Mouse (Mus musculus) midbrain, postnatal 0 days (tissue): ENCODE results near the gene Tbxas1. TPM values are rescaled to one million over a fixed set of nuclear protein-coding genes. Genes with fewer than 3 reads are reported as not detected.
A peak's percentile ranks its signal among the peaks of the same experiment; 100 is the strongest.

Experiments used
- ATAC-seq: fragments of 200-750 bp; cut with Nextera tagmentation; 2 replicates; pipeline ENCODE4 v1.8.0; 2017; ENCODE audit warnings: moderate number of reproducible peaks, mild to moderate bottlenecking, moderate TSS enrichment, moderate library complexity; ENCODE audit not compliant: low FRiP score
- DNase-seq: peaks from one replicate; pipeline ENCODE4 v3.0.0-alpha.2; 2015; ENCODE audit warnings: low spot score
- H3K27ac ChIP-seq: fragments of 300-500 bp; sonication (generic); 2 replicates; pipeline ENCODE4 v1.5.1; 2014; ENCODE audit warnings: low read depth, mild to moderate bottlenecking, low read length, mixed read lengths
- H3K27me3 ChIP-seq: fragments of 300-500 bp; sonication (generic); 2 replicates; pipeline ENCODE4 v1.6.1; 2014; ENCODE audit warnings: low read length, control low read depth, mixed read lengths; ENCODE audit not compliant: insufficient read depth
- H3K36me3 ChIP-seq: fragments of 300-500 bp; sonication (generic); 2 replicates; pipeline ENCODE4 v1.6.1; 2014; ENCODE audit warnings: low read length, control low read depth, mixed read lengths; ENCODE audit not compliant: insufficient read depth
- H3K4me1 ChIP-seq: fragments of 300-500 bp; sonication (generic); 2 replicates; pipeline ENCODE4 v1.6.1; 2014; ENCODE audit warnings: mild to moderate bottlenecking, control low read depth, antibody characterized with exemption, low read length, mixed read lengths; ENCODE audit not compliant: insufficient read depth
- H3K4me2 ChIP-seq: fragments of 300-500 bp; sonication (generic); 2 replicates; pipeline ENCODE4 v1.6.1; 2014; ENCODE audit warnings: low read depth, mild to moderate bottlenecking, low read length, mixed read lengths; ENCODE audit not compliant: poor library complexity, severe bottlenecking
- H3K4me3 ChIP-seq: fragments of 300-500 bp; sonication (generic); 2 replicates; pipeline ENCODE4 v1.5.1; 2014; ENCODE audit warnings: low read depth, mild to moderate bottlenecking, low read length, moderate library complexity
- H3K9ac ChIP-seq: fragments of 300-500 bp; sonication (generic); replicated peaks from 2 replicates; pipeline ENCODE4 v1.6.1; 2014; ENCODE audit warnings: mild to moderate bottlenecking, low read length, moderate library complexity, mixed read lengths; ENCODE audit not compliant: poor library complexity, severe bottlenecking
- H3K9me3 ChIP-seq: fragments of 300-500 bp; sonication (generic); 2 replicates; pipeline ENCODE4 v1.6.1; 2016; ENCODE audit warnings: low read length, control low read depth
- CTCF ChIP-seq: IDR thresholded peaks from 2 replicates; pipeline ENCODE4 v1.5.1; 2016; ENCODE audit warnings: antibody characterized with exemption, mild to moderate bottlenecking
- WGBS: fragments of 180-500 bp; shearing (Covaris S2); extraction: QIAGEN DNeasy Blood & Tissue Kit; methylation state at CpG from one replicate; pipeline ENCODE4 v1.1.7; 2014; 5-methylcytosine and 5-hydroxymethylcytosine counted together
- polyA plus RNA-seq: library from polyadenylated mRNA; unstranded; fragments of >200 nt; fragmentation: Nextera tagmentation; extraction: Ambion mirVana; gene quantifications from 2 replicates; pipeline ENCODE4 v1.2.1, GENCODE M21; 2015
- total RNA-seq: library from RNA; depleted of rRNA; stranded (reverse); fragments of >200 nt; gene quantifications from 2 replicates; pipeline ENCODE4 v1.2.3, GENCODE M21; 2014

The Tbxas1 gene
- total and polyA plus RNA-seq, 2 experiments from 2014 or later: 1.4 to 3.1 TPM

DNA sequence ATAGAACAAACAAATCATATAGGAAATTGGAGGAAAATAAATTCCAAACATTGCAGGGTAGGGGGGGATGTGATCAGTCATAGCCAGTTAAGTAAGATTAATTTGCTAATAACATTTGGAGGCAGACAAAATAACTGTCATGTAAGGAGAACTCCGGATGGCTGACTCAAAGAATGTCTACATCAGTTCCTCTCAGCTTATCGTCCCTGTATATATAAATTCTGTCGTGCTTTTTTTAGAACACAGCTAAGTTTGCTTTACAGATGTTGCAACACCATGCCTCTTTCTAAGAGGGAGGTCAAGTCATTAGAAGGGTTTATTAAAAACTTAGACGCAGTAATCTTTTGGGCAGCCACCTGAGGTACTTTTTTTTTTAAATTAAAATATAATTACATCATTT lies 75.1 kb downstream of the Tbxas1 start:
- H3K4me1 ChIP-seq: no peaks in the 10 kb centered on the region
- ATAC-seq: no peak
- no peak overlapping the region for H3K9ac ChIP-seq
- no peak overlapping the region for H3K4me3 ChIP-seq
- no peaks in the 10 kb centered on the region for H3K36me3 ChIP-seq
- TF ChIP-seq CTCF: no peak
- no peaks in the 10 kb centered on the region for H3K27me3 ChIP-seq
- 74% methylated on average over 4 of the region's 4 CpGs for WGBS
- no peak for DNase-seq
- no peaks in the 10 kb centered on the region for H3K9me3 ChIP-seq
- H3K4me2 ChIP-seq: no peak overlapping the region
- no peak overlapping the region for H3K27ac ChIP-seq

DNA sequence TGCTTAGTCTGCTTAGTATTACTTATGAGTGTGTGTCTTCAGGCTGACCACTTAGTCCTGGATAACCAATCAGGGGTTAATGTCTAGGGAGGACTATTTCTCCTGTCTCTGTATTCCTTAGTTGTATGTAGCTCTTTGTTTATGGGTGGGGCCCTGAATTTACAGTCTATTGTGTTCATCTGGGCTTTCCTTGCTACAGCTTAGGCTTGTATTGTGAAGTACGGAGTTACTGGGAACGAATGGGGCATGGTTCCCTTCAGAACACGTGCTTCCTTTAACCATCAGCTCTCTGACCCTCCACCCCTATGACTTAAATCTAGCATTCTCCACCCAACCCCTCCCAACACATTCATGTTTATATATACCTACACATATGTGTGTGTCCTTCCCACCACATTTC lies 75.6 kb downstream of the Tbxas1 start:
- H3K4me3 ChIP-seq: no peak overlapping the region
- 71% methylated on average over 3 of the region's 3 CpGs for WGBS
- H3K27me3 ChIP-seq: no peaks in the 10 kb centered on the region
- H3K27ac ChIP-seq: no peak overlapping the region
- ATAC-seq: no peak
- DNase-seq: no peak
- no peaks in the 10 kb centered on the region for H3K9me3 ChIP-seq
- TF ChIP-seq CTCF: no peak
- H3K36me3 ChIP-seq: no peaks in the 10 kb centered on the region
- H3K4me1 ChIP-seq: no peaks in the 10 kb centered on the region
- H3K9ac ChIP-seq: no peak overlapping the region
- H3K4me2 ChIP-seq: no peak overlapping the region

DNA sequence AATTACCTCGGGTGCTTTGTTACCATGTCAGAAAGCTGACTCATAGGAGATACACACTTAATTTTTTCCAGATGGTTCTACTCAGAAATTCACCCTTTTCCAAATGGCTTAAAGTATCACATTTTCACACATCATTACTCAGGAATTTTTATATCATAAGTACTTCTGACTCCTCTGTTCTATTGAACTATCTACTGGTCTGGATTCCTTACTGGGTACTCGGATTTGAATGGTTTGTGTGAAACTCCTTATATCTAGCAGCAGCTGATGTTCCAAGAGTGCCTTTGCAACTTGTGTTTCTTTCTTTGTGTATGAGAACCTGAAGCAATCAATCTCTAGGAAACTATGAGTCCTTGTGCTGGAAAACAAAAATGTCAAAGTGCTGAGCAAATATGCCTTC lies 81.4 kb downstream of the Tbxas1 start:
- H3K9ac ChIP-seq: no peak overlapping the region
- no peak overlapping the region for H3K27ac ChIP-seq
- 92% methylated on average over 2 of the region's 2 CpGs for WGBS
- H3K4me2 ChIP-seq: no peak overlapping the region
- ATAC-seq (no peak), DNase-seq (no peak)
- TF ChIP-seq CTCF: no peak
- H3K27me3 ChIP-seq: no peaks in the 10 kb centered on the region
- H3K9me3 ChIP-seq: no peaks in the 10 kb centered on the region
- H3K4me3 ChIP-seq: no peak overlapping the region
- H3K4me1 ChIP-seq: no peaks in the 10 kb centered on the region
- H3K36me3 ChIP-seq: no peaks in the 10 kb centered on the region

DNA sequence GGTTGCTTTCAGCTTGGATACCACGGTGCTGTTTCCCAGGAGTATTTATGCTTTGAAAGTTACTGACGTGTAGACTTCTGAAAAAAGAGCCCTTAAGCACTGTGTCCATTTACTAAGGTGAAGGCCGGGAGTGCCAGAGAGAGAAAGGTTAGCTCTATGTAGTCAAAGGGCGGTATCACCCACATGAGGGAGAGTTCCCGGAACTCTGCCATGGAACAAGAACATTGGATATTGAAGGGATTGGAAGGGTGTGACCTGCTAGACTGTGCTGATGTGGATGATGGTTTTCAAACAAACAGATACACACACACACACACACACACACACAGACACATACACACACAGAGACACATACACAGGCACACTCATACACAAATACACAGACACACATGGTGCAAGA lies 82.0 kb downstream of the Tbxas1 start:
- no peaks in the 10 kb centered on the region for H3K27me3 ChIP-seq
- ATAC-seq (no peak), DNase-seq (no peak)
- TF ChIP-seq CTCF: no peak
- H3K27ac ChIP-seq: no peak overlapping the region
- H3K4me3 ChIP-seq: no peak overlapping the region
- 82% methylated on average over 5 of the region's 5 CpGs for WGBS
- H3K36me3 ChIP-seq: no peaks in the 10 kb centered on the region
- no peak overlapping the region for H3K4me2 ChIP-seq
- H3K9ac ChIP-seq: no peak overlapping the region
- H3K4me1 ChIP-seq: no peaks in the 10 kb centered on the region
- H3K9me3 ChIP-seq: no peaks in the 10 kb centered on the region

DNA sequence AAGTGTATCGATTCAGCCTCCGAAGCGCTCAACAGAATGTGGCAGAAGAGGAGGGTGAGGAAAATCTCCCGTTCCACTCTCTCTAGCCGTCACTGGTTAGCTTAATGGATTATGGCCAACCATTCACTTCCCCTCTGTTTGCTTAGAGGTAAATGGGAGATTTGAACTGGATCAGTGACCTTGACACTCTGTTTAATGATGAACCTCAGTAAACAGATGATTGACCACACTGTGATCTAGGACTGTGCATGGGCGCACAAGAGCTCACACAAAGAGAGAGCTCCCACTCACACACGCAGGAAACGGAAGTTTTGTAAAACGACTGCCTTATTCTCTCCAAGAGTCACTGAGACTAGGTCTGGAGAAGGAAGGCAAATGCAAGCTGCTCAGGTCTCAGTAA lies 84.3 kb downstream of the Tbxas1 start:
- whole genome bisulfite sequencing: 75% methylated on average over 9 of the region's 9 CpGs
- H3K4me3 ChIP-seq: no peak overlapping the region
- DNase-seq (no peak), ATAC-seq (no peak)
- H3K4me1 ChIP-seq: no peaks in the 10 kb centered on the region
- H3K36me3 ChIP-seq: no peaks in the 10 kb centered on the region
- H3K27ac ChIP-seq: no peak overlapping the region
- no peak overlapping the region for H3K9ac ChIP-seq
- H3K27me3 ChIP-seq: no peaks in the 10 kb centered on the region
- no peak overlapping the region for H3K4me2 ChIP-seq
- H3K9me3 ChIP-seq: no peaks in the 10 kb centered on the region
- no peak for TF ChIP-seq CTCF

DNA sequence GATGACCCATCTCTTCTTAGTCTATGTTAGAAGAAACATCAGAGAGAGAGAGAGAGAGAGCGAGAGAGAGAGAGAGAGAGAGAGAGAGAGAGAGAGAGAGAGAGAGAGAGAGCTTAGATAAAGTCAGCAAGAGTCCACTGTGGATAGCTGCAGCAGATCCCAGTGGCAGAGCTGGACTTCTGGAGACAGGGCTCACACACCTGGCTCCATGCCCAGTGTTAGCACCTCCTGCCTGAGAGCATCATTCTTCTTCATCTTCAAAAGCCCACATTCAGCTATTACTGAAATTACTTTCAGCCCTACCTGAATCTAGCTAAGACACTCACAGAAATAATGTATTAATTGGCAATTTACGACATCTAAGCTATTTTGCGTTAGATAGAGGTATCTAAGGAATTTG lies 85.2 kb downstream of the Tbxas1 start:
- H3K27me3 ChIP-seq: no peaks in the 10 kb centered on the region
- no peak overlapping the region for H3K27ac ChIP-seq
- TF ChIP-seq CTCF: no peak
- WGBS: 75% methylated on average over 2 of the region's 3 CpGs
- no peaks in the 10 kb centered on the region for H3K4me1 ChIP-seq
- no peak overlapping the region for H3K4me3 ChIP-seq
- no peaks in the 10 kb centered on the region for H3K36me3 ChIP-seq
- ATAC-seq (no peak), DNase-seq (peak; percentile 41)
- H3K9me3 ChIP-seq: no peaks in the 10 kb centered on the region
- H3K9ac ChIP-seq: no peak overlapping the region
- H3K4me2 ChIP-seq: no peak overlapping the region
